8 mouse cellular contexts compared by ENCODE assay signal in the genomic region with DNA sequence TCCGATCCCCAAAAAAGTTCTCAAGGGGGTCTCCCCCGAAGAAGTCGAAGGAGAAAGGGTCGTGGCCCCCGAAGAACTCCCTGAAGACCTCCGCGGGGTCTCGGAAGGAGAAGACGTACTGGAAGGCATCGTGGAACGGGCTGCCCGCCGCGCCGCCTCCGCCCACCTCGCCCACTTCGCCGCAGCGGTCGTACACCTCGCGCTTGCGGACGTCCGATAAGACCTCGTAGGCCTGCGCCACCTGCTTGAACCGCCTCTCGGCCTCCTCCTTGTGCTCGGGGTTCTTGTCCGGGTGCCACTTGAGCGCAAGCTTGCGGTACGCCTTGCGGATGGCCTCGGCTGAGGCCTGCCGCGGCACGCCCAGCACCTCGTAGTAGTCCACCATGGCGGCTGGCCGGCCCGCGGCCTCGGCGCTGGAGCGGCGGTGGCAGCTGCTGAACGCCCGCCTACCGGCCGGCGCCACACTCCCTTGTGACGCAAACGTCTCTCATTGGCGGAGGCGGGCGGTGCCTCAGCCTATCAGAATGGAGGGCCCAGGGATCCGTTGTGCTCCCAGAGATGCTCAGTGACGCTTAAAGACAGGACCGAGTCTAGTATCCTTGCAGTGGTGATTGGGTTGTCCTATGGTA. TPM values are rescaled to one million over a fixed set of nuclear protein-coding genes. Genes with fewer than 3 reads are reported as not detected.
A peak's percentile ranks its signal among the peaks of the same experiment; 100 is the strongest.
DNase-seq lines count a peak whose midpoint lies in the region.

Gene Dnajb3 (minus strand): TSS at position 489 of the 629 bp plus-strand sequence.

- peak within 1 kb of the TSS; percentile 81 for H3K4me3 ChIP-seq in megakaryocyte, embryonic 14.5 days (replicated peaks)

- H3K36me3 ChIP-seq in megakaryocyte, embryonic 14.5 days (replicated peaks; ENCODE audit: low read length) = no peaks in the 10 kb centered on the region

- H3K9me3 ChIP-seq in megakaryocyte, embryonic 14.5 days = peaks cover 18% of the 10 kb centered on the region

- intact Hi-C loops in left cerebral cortex, postnatal 10 days (cut with DNase I) = no loop called here

- DNase-seq in adrenal gland, adult 2 months = peak; percentile 90
- peak; percentile 86 to 91 for DNase-seq in cerebellum, postnatal 14 days
- DNase-seq in frontal cortex, postnatal 10 days (ENCODE audit: low spot score in 2 of 2) = peak; percentile 71 to 84
- peak; percentile 64 for DNase-seq in induced T-regulatory cell, adult 2 months (ENCODE audit: low read depth)
- DNase-seq in left cerebral cortex, postnatal 10 days (ENCODE audit: extremely low spot score in 1 of 2, low spot score in 2 of 2) = peak; percentile 85 to 88
- peak; percentile 27 for DNase-seq in skeletal muscle tissue, adult 2 months (ENCODE audit: low read depth, low spot score)
- no peak for DNase-seq in ovary, postnatal 10 days (ENCODE audit: low spot score)

- H3K27me3 ChIP-seq in megakaryocyte, embryonic 14.5 days (replicated peaks) = peaks cover 10% of the 10 kb centered on the region

- peaks cover 4% of the 10 kb centered on the region for H3K4me1 ChIP-seq in megakaryocyte, embryonic 14.5 days

RNA-seq across cellular contexts. Expression of gene Dnajb3, which starts in this region (rescaled TPM):
- total RNA-seq in adrenal gland, adult 2 months (2021) = 1 to 10 TPM; 1.8 to 3.7 TPM
- 3.1 and 3.9 TPM in 2 replicates for polyA plus RNA-seq in adrenal gland, adult 2 months (2012; rRNA removed)
- 1 to 10 TPM; 3.9 to 5.0 TPM for total RNA-seq in left cerebral cortex, postnatal 10 days (2021)
- not detected in 2 replicates for polyA plus RNA-seq in megakaryocyte, embryonic 14.5 days (2012; ENCODE audit: insufficient read depth, low replicate concordance)
